Mouse (Mus musculus): ENCODE results near the gene Pold4. TPM values are rescaled to one million over a fixed set of nuclear protein-coding genes. Genes with fewer than 3 reads are reported as not detected.

Gene Pold4
- total RNA-seq (2014; fragmentation: Nextera tagmentation): 98.6 and 104 TPM in 2 replicates
- total RNA-seq (2017): 66.2 and 89.1 TPM in 2 replicates
- polyA plus RNA-seq (2012): 26.4 and 37.1 TPM in 2 replicates

DNA sequence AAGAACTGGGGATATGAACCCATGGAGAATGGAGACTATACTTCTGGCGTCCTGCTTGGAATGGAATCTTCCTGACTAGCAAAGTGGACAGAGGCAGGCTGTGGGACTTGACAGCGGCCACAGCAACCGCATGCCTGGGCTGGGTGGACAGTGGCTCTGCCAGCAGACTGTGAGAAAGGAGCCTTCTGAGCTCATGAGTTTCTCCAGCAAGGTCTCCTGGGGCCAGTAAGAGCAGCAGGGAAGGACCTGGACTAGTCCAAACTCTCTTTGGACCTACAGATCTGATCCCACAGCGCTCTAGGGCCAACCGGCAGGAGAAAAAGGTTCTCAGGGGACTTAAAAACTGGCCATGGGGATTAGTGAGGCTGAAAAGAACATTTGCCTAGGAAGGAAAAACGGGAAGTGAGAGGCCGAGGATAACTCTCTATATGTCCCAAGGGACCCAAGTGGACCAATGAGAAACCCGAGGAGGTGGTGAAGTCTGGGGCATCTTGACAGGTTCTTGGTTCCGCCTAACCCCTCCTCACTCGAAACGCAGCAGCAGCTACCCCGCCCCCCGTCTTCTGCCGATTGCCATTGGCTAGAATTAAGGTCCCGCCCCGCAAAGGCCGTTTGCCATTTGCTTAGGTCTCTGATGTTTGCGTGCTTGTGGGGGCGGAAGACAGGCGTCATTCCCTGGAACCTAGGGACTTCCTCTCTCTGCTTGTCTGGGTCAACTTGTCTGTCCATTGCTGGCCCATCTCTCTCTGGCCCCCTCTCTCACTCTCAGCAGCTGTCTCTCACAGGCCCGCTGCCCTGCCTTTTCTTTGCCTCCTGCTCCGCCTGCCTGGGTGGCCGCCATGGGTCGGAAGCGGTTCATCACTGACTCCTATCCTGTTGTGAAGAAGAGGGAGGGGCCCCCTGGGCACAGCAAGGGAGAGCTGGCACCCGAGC, at the start of gene Pold4:
Pold4 (plus strand) TSS at position 647 of the 933 bp plus-strand sequence.
- ATAC-seq (ENCODE audit: extremely low read depth, insufficient number of reproducible peaks, low FRiP score, poor library complexity, severe bottlenecking) (peak; percentile 91), DNase-seq (ENCODE audit: low spot score) (peak; percentile 93)
- Histone ChIP-seq H3K36me3 (replicated peaks) (peaks cover 8% of the 10 kb centered on the region), H3K9me3 (replicated peaks) (no peaks in the 10 kb centered on the region), H3K4me3 (ENCODE audit: low read depth, low read length) (peak within 1 kb of the TSS; percentile 75), H3K4me1 (ENCODE audit: insufficient read depth, low read depth, low read length) (peaks cover 33% of the 10 kb centered on the region), H3K27me3 (ENCODE audit: insufficient read depth, low read length) (peaks cover 32% of the 10 kb centered on the region)
- TF ChIP-seq GATA1 (IDR thresholded peaks at IDR 0.05; ENCODE audit: borderline replicate concordance, low read length): no peak
- no peak for TF ChIP-seq GATA2 (IDR thresholded peaks at IDR 0.05; ENCODE audit: borderline replicate concordance, low read depth, low read length)
- no peak for TF ChIP-seq POLR2AphosphoS5 (IDR thresholded peaks at IDR 0.05; ENCODE audit: insufficient replicate concordance, low read depth, low read length)
- TF ChIP-seq CTCF (IDR thresholded peaks at IDR 0.05; ENCODE audit: low read depth, low read length): no peak
- TF ChIP-seq TAL1 (conservative IDR thresholded peaks at IDR 0.05; ENCODE audit: low read depth, low read length): no peak

DNA sequence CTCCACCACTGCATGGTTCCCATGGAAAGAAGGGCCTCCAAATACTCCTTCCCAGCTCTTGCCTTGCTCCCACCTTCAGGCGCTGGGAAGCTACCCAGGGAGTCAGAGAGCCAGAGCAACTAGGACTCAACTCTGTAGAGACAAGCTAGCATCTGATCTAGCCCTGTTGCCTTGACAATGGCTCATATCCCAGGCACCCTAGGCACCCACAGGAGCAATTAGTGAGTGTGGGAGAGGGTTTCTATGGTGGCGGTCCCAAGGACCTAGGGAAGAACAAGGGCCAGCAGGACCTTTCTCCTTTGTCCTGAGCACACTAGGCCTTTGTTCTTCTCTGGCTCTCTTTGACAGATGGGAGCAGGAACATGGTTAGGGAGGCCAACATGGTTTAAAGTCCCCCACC, 48.0 kb upstream of the Pold4 start:
- no peak for TF ChIP-seq POLR2AphosphoS5 (IDR thresholded peaks at IDR 0.05; ENCODE audit: insufficient replicate concordance, low read depth, low read length)
- no peak for TF ChIP-seq GATA1 (IDR thresholded peaks at IDR 0.05; ENCODE audit: borderline replicate concordance, low read length)
- H3K36me3 ChIP-seq (replicated peaks): peaks cover 70% of the 10 kb centered on the region
- H3K4me1 ChIP-seq (ENCODE audit: insufficient read depth, low read depth, low read length): peaks cover 33% of the 10 kb centered on the region
- no peak overlapping the region for H3K4me3 ChIP-seq (ENCODE audit: low read depth, low read length)
- H3K27me3 ChIP-seq (ENCODE audit: insufficient read depth, low read length): peaks cover 10% of the 10 kb centered on the region
- ATAC-seq (ENCODE audit: extremely low read depth, insufficient number of reproducible peaks, low FRiP score, poor library complexity, severe bottlenecking) (no peak), DNase-seq (ENCODE audit: low spot score) (no peak)
- H3K9me3 ChIP-seq (replicated peaks): no peaks in the 10 kb centered on the region

DNA sequence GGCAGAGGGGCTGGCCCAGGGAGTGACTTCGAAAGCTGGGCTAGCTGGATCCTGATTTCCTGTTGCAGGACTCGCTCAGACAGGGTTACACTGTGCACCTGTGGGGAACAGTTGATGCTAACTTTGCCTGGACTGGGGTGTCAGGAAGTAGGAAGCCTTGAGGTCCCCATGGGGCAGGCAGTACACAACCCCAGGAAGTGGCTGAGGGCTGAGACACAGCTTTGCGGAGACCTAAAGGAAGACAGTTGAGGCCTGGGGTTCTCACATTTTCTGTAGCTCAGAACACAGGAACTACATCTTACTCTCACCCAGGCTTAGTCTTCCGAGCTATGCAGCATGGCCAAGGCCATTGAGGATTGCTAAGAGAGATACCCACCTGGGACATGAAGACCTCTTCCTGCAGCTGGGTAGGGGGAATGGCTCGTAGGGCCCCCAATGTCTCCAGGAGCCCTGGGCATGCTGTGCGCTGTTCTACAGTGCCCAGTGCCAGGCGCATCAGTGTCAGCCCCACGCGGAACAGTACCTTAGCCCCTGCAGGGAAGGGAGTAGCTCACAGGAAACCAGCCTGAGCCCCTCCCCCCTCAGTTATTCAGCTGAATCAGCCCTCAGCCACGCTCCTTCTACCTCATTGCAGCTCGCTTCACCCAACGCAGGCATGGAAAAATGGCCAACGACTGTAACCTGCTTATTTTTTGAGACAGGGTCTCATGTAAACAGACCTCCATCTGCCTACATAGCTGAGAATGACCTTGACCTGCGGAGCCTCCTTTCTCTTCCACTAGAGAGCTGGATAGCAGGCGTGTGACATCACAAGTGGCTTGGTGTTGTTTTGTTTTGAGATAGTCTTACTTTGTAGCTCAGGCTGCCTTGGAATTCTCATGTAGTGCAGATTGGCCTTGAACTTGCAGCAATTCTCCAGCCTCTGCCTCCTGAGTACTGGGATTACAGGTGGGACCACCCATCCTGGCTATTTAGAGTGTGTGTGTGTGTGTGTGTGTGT, 46.4 kb upstream of the Pold4 start:
- Histone ChIP-seq H3K27me3 (ENCODE audit: insufficient read depth, low read length) (peaks cover 4% of the 10 kb centered on the region), H3K36me3 (replicated peaks) (peaks cover 81% of the 10 kb centered on the region), H3K4me1 (ENCODE audit: insufficient read depth, low read depth, low read length) (peaks cover 43% of the 10 kb centered on the region), H3K4me3 (ENCODE audit: low read depth, low read length) (no peak overlapping the region), H3K9me3 (replicated peaks) (no peaks in the 10 kb centered on the region)
- DNase-seq (ENCODE audit: low spot score) (no peak), ATAC-seq (ENCODE audit: extremely low read depth, insufficient number of reproducible peaks, low FRiP score, poor library complexity, severe bottlenecking) (no peak)
- TF ChIP-seq TAL1 (conservative IDR thresholded peaks at IDR 0.05; ENCODE audit: low read depth, low read length) (no peak), GATA2 (IDR thresholded peaks at IDR 0.05; ENCODE audit: borderline replicate concordance, low read depth, low read length) (no peak), CTCF (IDR thresholded peaks at IDR 0.05; ENCODE audit: low read depth, low read length) (no peak), GATA1 (IDR thresholded peaks at IDR 0.05; ENCODE audit: borderline replicate concordance, low read length) (no peak), POLR2AphosphoS5 (IDR thresholded peaks at IDR 0.05; ENCODE audit: insufficient replicate concordance, low read depth, low read length) (no peak)

DNA sequence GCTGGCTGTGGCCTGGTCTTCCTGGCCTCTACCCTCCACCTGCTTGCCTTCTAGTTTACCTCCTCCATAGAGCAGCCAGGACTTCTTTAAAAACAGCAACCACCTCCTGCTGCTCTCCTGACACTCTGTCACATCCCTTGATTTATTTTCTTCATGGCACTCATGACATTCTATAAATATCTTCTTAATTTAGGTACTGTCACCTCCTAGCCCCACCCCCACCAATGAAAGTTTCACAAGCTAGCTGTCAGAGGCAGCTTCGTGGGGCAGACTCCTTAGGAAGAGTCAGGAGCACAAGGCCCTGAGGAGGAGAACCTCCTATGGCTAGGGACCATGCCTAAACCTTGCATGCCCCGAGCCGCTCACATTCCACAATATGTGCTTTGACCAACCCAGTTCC, 44.4 kb upstream of the Pold4 start:
- DNase-seq (ENCODE audit: low spot score) (no peak), ATAC-seq (ENCODE audit: extremely low read depth, insufficient number of reproducible peaks, low FRiP score, poor library complexity, severe bottlenecking) (no peak)
- H3K36me3 ChIP-seq (replicated peaks): peaks cover 72% of the 10 kb centered on the region
- no peaks in the 10 kb centered on the region for H3K9me3 ChIP-seq (replicated peaks)
- peaks cover 52% of the 10 kb centered on the region for H3K4me1 ChIP-seq (ENCODE audit: insufficient read depth, low read depth, low read length)
- H3K4me3 ChIP-seq (ENCODE audit: low read depth, low read length): no peak overlapping the region
- no peaks in the 10 kb centered on the region; the same call in 1 of the 2 replicates for H3K27me3 ChIP-seq (ENCODE audit: insufficient read depth, low read length)
- TF ChIP-seq POLR2AphosphoS5 (IDR thresholded peaks at IDR 0.05; ENCODE audit: insufficient replicate concordance, low read depth, low read length) (no peak), TAL1 (conservative IDR thresholded peaks at IDR 0.05; ENCODE audit: low read depth, low read length) (no peak), GATA2 (IDR thresholded peaks at IDR 0.05; ENCODE audit: borderline replicate concordance, low read depth, low read length) (no peak), CTCF (IDR thresholded peaks at IDR 0.05; ENCODE audit: low read depth, low read length) (no peak)

DNA sequence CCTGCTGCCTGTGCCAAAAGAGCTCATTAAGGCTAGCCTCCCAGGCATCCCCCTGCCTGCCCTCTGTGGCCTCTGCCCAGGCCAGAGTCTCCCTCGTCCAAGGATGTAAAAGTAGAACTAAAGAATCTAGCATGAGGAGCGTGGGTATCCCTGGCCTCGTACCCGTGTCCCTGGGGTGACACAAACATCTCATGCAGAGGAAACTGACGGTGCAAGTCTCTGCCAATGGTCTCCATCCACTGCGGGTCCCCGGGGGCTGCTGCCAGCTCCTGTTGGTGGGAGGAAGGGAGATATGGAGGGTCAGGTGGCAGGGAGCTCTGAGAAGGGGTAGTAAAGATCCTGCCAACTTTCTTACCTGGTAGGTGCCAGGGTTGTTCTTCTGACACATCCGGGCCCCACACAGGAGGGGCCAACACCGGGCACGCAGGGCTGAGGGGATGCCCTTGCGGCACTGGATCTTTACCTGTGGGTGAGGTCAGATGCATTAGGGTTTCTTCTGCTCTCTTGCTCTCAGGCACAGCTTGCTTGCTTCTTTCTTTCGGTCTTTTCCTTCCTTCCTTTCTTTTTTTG, 42.6 kb upstream of the Pold4 start:
- Histone ChIP-seq H3K4me3 (ENCODE audit: low read depth, low read length) (no peak overlapping the region), H3K9me3 (replicated peaks) (no peaks in the 10 kb centered on the region), H3K36me3 (replicated peaks) (peaks cover 70% of the 10 kb centered on the region), H3K4me1 (ENCODE audit: insufficient read depth, low read depth, low read length) (peaks cover 65% of the 10 kb centered on the region), H3K27me3 (ENCODE audit: insufficient read depth, low read length) (no peaks in the 10 kb centered on the region; the same call in 1 of the 2 replicates)
- DNase-seq (ENCODE audit: low spot score) (no peak), ATAC-seq (ENCODE audit: extremely low read depth, insufficient number of reproducible peaks, low FRiP score, poor library complexity, severe bottlenecking) (no peak)
- TF ChIP-seq CTCF (IDR thresholded peaks at IDR 0.05; ENCODE audit: low read depth, low read length) (no peak), GATA2 (IDR thresholded peaks at IDR 0.05; ENCODE audit: borderline replicate concordance, low read depth, low read length) (no peak)

Data from G1E (cell line).